Mouse (Mus musculus): ENCODE measurements around the gene Btbd2. TPM values are rescaled to one million over a fixed set of nuclear protein-coding genes. Genes with fewer than 3 reads are reported as not detected.

Btbd2 gene
- polyA plus RNA-seq (2014; fragmentation: Nextera tagmentation; extraction: Ambion mirVana), result 78.3 and 97.3 TPM in 2 replicates

- DNase-seq (ENCODE audit: low spot score) (no peak), ATAC-seq (replicated peaks; ENCODE audit: low FRiP score) (peak; percentile 49)
- no peaks in the 10 kb centered on the region for H3K27me3 ChIP-seq (ENCODE audit: control insufficient read depth, insufficient read depth, low read length)
- no peaks in the 10 kb centered on the region for H3K9me3 ChIP-seq (ENCODE audit: control insufficient read depth, low read length)
- H3K9ac ChIP-seq (ENCODE audit: low read length), result peak within 1 kb of the TSS; percentile 95
- 19% methylated on average over 15 of the region's 15 CpGs for WGBS
- peak within 1 kb of the TSS; percentile 92 for H3K4me3 ChIP-seq (ENCODE audit: low read depth, low read length)
- no peaks in the 10 kb centered on the region for H3K36me3 ChIP-seq (ENCODE audit: control insufficient read depth, insufficient read depth, low read length)
- peak within 1 kb of the TSS; percentile 81 for H3K27ac ChIP-seq (ENCODE audit: low read depth, low read length)
- peak within 1 kb of the TSS; percentile 90 for H3K4me2 ChIP-seq (ENCODE audit: low read depth, low read length, severe bottlenecking)
- H3K4me1 ChIP-seq (replicated peaks; ENCODE audit: control insufficient read depth, insufficient read depth, low read length), result peaks cover 11% of the 10 kb centered on the region
Measured at GRCm38 (mm10) chr10:80656863-80657623, at the start of gene Btbd2. Gene Btbd2, minus strand, starts transcription at chr10:80657071.

- 78% methylated on average over 3 of the region's 3 CpGs for WGBS
- DNase-seq (ENCODE audit: low spot score) (no peak), ATAC-seq (replicated peaks; ENCODE audit: low FRiP score) (no peak)
- Histone ChIP-seq H3K9ac (ENCODE audit: low read length) (no peak overlapping the region), H3K36me3 (ENCODE audit: control insufficient read depth, insufficient read depth, low read length) (peaks cover 13% of the 10 kb centered on the region), H3K4me2 (ENCODE audit: low read depth, low read length, severe bottlenecking) (no peak overlapping the region), H3K4me3 (ENCODE audit: low read depth, low read length) (no peak overlapping the region), H3K4me1 (replicated peaks; ENCODE audit: control insufficient read depth, insufficient read depth, low read length) (peaks cover 8% of the 10 kb centered on the region), H3K9me3 (ENCODE audit: control insufficient read depth, low read length) (no peaks in the 10 kb centered on the region), H3K27me3 (ENCODE audit: control insufficient read depth, insufficient read depth, low read length) (no peaks in the 10 kb centered on the region), H3K27ac (ENCODE audit: low read depth, low read length) (no peak overlapping the region)
Measured at GRCm38 (mm10) chr10:80705479-80705878, 48.6 kb upstream of the Btbd2 start.

GRCm38 (mm10) chr10:80705033-80705432 is 48.2 kb upstream of the Btbd2 start:
- 69% methylated on average over 3 of the region's 3 CpGs for WGBS
- no peak overlapping the region for H3K4me2 ChIP-seq (ENCODE audit: low read depth, low read length, severe bottlenecking)
- no peak overlapping the region for H3K9ac ChIP-seq (ENCODE audit: low read length)
- H3K27ac ChIP-seq (ENCODE audit: low read depth, low read length), result no peak overlapping the region
- H3K27me3 ChIP-seq (ENCODE audit: control insufficient read depth, insufficient read depth, low read length), result no peaks in the 10 kb centered on the region
- H3K4me1 ChIP-seq (replicated peaks; ENCODE audit: control insufficient read depth, insufficient read depth, low read length), result peaks cover 8% of the 10 kb centered on the region
- DNase-seq (ENCODE audit: low spot score), result no peak
- H3K36me3 ChIP-seq (ENCODE audit: control insufficient read depth, insufficient read depth, low read length), result peaks cover 13% of the 10 kb centered on the region
- H3K4me3 ChIP-seq (ENCODE audit: low read depth, low read length), result no peak overlapping the region
- no peaks in the 10 kb centered on the region for H3K9me3 ChIP-seq (ENCODE audit: control insufficient read depth, low read length)
- no peak for ATAC-seq (replicated peaks; ENCODE audit: low FRiP score)

- DNase-seq (ENCODE audit: low spot score), result no peak
- 87% methylated on average over 5 of the region's 5 CpGs for WGBS
- H3K4me1 ChIP-seq (replicated peaks; ENCODE audit: control insufficient read depth, insufficient read depth, low read length), result peaks cover 9% of the 10 kb centered on the region
- no peak overlapping the region for H3K27ac ChIP-seq (ENCODE audit: low read depth, low read length)
- no peak overlapping the region for H3K4me3 ChIP-seq (ENCODE audit: low read depth, low read length)
- H3K9me3 ChIP-seq (ENCODE audit: control insufficient read depth, low read length), result no peaks in the 10 kb centered on the region
- no peak overlapping the region for H3K4me2 ChIP-seq (ENCODE audit: low read depth, low read length, severe bottlenecking)
- peaks cover 13% of the 10 kb centered on the region for H3K36me3 ChIP-seq (ENCODE audit: control insufficient read depth, insufficient read depth, low read length)
- no peak for ATAC-seq (replicated peaks; ENCODE audit: low FRiP score)
- H3K9ac ChIP-seq (ENCODE audit: low read length), result no peak overlapping the region
- no peaks in the 10 kb centered on the region for H3K27me3 ChIP-seq (ENCODE audit: control insufficient read depth, insufficient read depth, low read length)
Measured at GRCm38 (mm10) chr10:80704418-80704817, 47.5 kb upstream of the Btbd2 start.

- H3K9ac ChIP-seq (ENCODE audit: low read length), result no peak overlapping the region
- WGBS, result 92% methylated on average over 5 of the region's 5 CpGs
Measured at GRCm38 (mm10) chr10:80703643-80704042, 46.8 kb upstream of the Btbd2 start.

GRCm38 (mm10) chr10:80702536-80703390 is 45.9 kb upstream of the Btbd2 start:
- peak overlapping the region; percentile 37 for H3K9ac ChIP-seq (ENCODE audit: low read length)
- H3K27ac ChIP-seq (ENCODE audit: low read depth, low read length), result peak overlapping the region; percentile 18
- 2% methylated on average over 47 of the region's 47 CpGs for WGBS
- peak overlapping the region; percentile 71 for H3K4me2 ChIP-seq (ENCODE audit: low read depth, low read length, severe bottlenecking)
- peak overlapping the region; percentile 36 for H3K4me3 ChIP-seq (ENCODE audit: low read depth, low read length)
- peak; percentile 97 for DNase-seq (ENCODE audit: low spot score)
- H3K9me3 ChIP-seq (ENCODE audit: control insufficient read depth, low read length), result no peaks in the 10 kb centered on the region
- peaks cover 9% of the 10 kb centered on the region for H3K4me1 ChIP-seq (replicated peaks; ENCODE audit: control insufficient read depth, insufficient read depth, low read length)
- peak; percentile 91 for ATAC-seq (replicated peaks; ENCODE audit: low FRiP score)
- H3K27me3 ChIP-seq (ENCODE audit: control insufficient read depth, insufficient read depth, low read length), result no peaks in the 10 kb centered on the region
- peaks cover 5% of the 10 kb centered on the region for H3K36me3 ChIP-seq (ENCODE audit: control insufficient read depth, insufficient read depth, low read length)

More at GRCm38 (mm10) chr10:80703643-80704042, 46.8 kb upstream of the Btbd2 start:
- ATAC-seq (replicated peaks; ENCODE audit: low FRiP score) (no peak), DNase-seq (ENCODE audit: low spot score) (no peak)
- no peaks in the 10 kb centered on the region for H3K9me3 ChIP-seq (ENCODE audit: control insufficient read depth, low read length)
- H3K4me3 ChIP-seq (ENCODE audit: low read depth, low read length), result no peak overlapping the region
- H3K27me3 ChIP-seq (ENCODE audit: control insufficient read depth, insufficient read depth, low read length), result no peaks in the 10 kb centered on the region
- H3K36me3 ChIP-seq (ENCODE audit: control insufficient read depth, insufficient read depth, low read length), result peaks cover 9% of the 10 kb centered on the region
- peak overlapping the region; percentile 71; the same call in 1 of the 2 replicates for H3K4me2 ChIP-seq (ENCODE audit: low read depth, low read length, severe bottlenecking)
- peaks cover 9% of the 10 kb centered on the region for H3K4me1 ChIP-seq (replicated peaks; ENCODE audit: control insufficient read depth, insufficient read depth, low read length)
- no peak overlapping the region for H3K27ac ChIP-seq (ENCODE audit: low read depth, low read length)

- peak; percentile 99 for DNase-seq (ENCODE audit: low spot score)
- under 1% methylated on average over 59 of the region's 59 CpGs for WGBS
Measured at GRCm38 (mm10) chr10:80701721-80702535, 45.1 kb upstream of the Btbd2 start, which contains the start of the genes Mob3a and Izumo4. Gene Mob3a, minus strand, starts transcription at chr10:80701977. Gene Izumo4, plus strand, starts transcription at chr10:80702184.

GRCm38 (mm10) chr10:80700732-80701131 is 43.9 kb upstream of the Btbd2 start:
- Histone ChIP-seq H3K9me3 (ENCODE audit: control insufficient read depth, low read length) (no peaks in the 10 kb centered on the region), H3K36me3 (ENCODE audit: control insufficient read depth, insufficient read depth, low read length) (no peaks in the 10 kb centered on the region), H3K4me3 (ENCODE audit: low read depth, low read length) (peak overlapping the region; percentile 36), H3K4me1 (replicated peaks; ENCODE audit: control insufficient read depth, insufficient read depth, low read length) (peaks cover 9% of the 10 kb centered on the region), H3K4me2 (ENCODE audit: low read depth, low read length, severe bottlenecking) (peak overlapping the region; percentile 71), H3K27ac (ENCODE audit: low read depth, low read length) (no peak overlapping the region), H3K9ac (ENCODE audit: low read length) (no peak overlapping the region; the same call in 1 of the 2 replicates), H3K27me3 (ENCODE audit: control insufficient read depth, insufficient read depth, low read length) (no peaks in the 10 kb centered on the region)
- DNase-seq (ENCODE audit: low spot score) (no peak), ATAC-seq (replicated peaks; ENCODE audit: low FRiP score) (no peak)
- WGBS, result 59% methylated on average over 4 of the region's 4 CpGs

More at GRCm38 (mm10) chr10:80701721-80702535, 45.1 kb upstream of the Btbd2 start, which contains the start of the genes Mob3a and Izumo4:
- no peaks in the 10 kb centered on the region for H3K9me3 ChIP-seq (ENCODE audit: control insufficient read depth, low read length)
- H3K27ac ChIP-seq (ENCODE audit: low read depth, low read length), result peak within 1 kb of the TSS; percentile 18
- peak; percentile 97 for ATAC-seq (replicated peaks; ENCODE audit: low FRiP score)
- peaks cover 2% of the 10 kb centered on the region for H3K36me3 ChIP-seq (ENCODE audit: control insufficient read depth, insufficient read depth, low read length)
- peaks cover 9% of the 10 kb centered on the region for H3K4me1 ChIP-seq (replicated peaks; ENCODE audit: control insufficient read depth, insufficient read depth, low read length)
- H3K27me3 ChIP-seq (ENCODE audit: control insufficient read depth, insufficient read depth, low read length), result no peaks in the 10 kb centered on the region
- H3K4me2 ChIP-seq (ENCODE audit: low read depth, low read length, severe bottlenecking), result peak within 1 kb of the TSS; percentile 71
- H3K4me3 ChIP-seq (ENCODE audit: low read depth, low read length), result peak within 1 kb of the TSS; percentile 36
- H3K9ac ChIP-seq (ENCODE audit: low read length), result peak within 1 kb of the TSS; percentile 43

Measured in forebrain, embryonic 11.5 days (tissue).